Mouse (Mus musculus): ENCODE data around the gene Rbm42. TPM values are rescaled to one million over a fixed set of nuclear protein-coding genes. Genes with fewer than 3 reads are reported as not detected.
A peak's percentile ranks its signal among the peaks of the same experiment; 100 is the strongest.

Gene Rbm42
- total RNA-seq (2014; rRNA removed): 17.1 and 20.7 TPM in 2 replicates
- 35.8 and 36.7 TPM in 2 replicates for polyA plus RNA-seq (2012; rRNA removed)

GRCm38 (mm10) chr7:30649591-30650540 lies at the start of gene Rbm42:
Gene Rbm42 (minus strand): TSS chr7:30650317.
- Histone ChIP-seq H3K27me3 (ENCODE audit: control insufficient read depth, insufficient read depth, low read length) (no peaks in the 10 kb centered on the region), H3K79me2 (ENCODE audit: control insufficient read depth, insufficient read depth, low read length) (peaks cover 6% of the 10 kb centered on the region; the same call in 1 of the 2 replicates), H3K4me1 (ENCODE audit: control insufficient read depth, insufficient read depth, low read length) (peaks cover 7% of the 10 kb centered on the region; the same call in 1 of the 2 replicates), H3K27ac (replicated peaks; ENCODE audit: insufficient read depth, low read depth, low read length) (peak within 1 kb of the TSS; percentile 35; the same call in 1 of the 2 replicates), H3K9ac (ENCODE audit: low read depth, low read length) (peak within 1 kb of the TSS; percentile 88), H3K36me3 (ENCODE audit: control insufficient read depth, insufficient read depth, low read length) (peaks cover 28% of the 10 kb centered on the region), H3K4me3 (ENCODE audit: insufficient read depth, low read depth, low read length) (peak within 1 kb of the TSS; percentile 84)
- peak; percentile 96 for DNase-seq (ENCODE audit: extremely low read depth, low read depth, low spot score)
- no peak for TF ChIP-seq CTCF (IDR thresholded peaks at IDR 0.05; ENCODE audit: low read depth, low read length)
- TF ChIP-seq POLR2A (IDR thresholded peaks at IDR 0.05; ENCODE audit: extremely low read depth, insufficient read depth, low read length): 0 out of 2 replicates have a peak, but pooled peaks have one; percentile 33
- 1% methylated on average over 59 of the region's 59 CpGs for WGBS

GRCm38 (mm10) chr7:30698589-30698988 lies 48.5 kb upstream of the Rbm42 start, which contains the start of gene 2200002J24Rik:
Gene 2200002J24Rik (plus strand): TSS chr7:30698926.
- no peaks in the 10 kb centered on the region for H3K4me1 ChIP-seq (ENCODE audit: control insufficient read depth, insufficient read depth, low read length)
- no peak within 1 kb of the TSS for H3K27ac ChIP-seq (replicated peaks; ENCODE audit: insufficient read depth, low read depth, low read length)
- TF ChIP-seq POLR2A (IDR thresholded peaks at IDR 0.05; ENCODE audit: extremely low read depth, insufficient read depth, low read length) (no peak), CTCF (IDR thresholded peaks at IDR 0.05; ENCODE audit: low read depth, low read length) (no peak)
- H3K27me3 ChIP-seq (ENCODE audit: control insufficient read depth, insufficient read depth, low read length): no peaks in the 10 kb centered on the region
- no peak within 1 kb of the TSS for H3K9ac ChIP-seq (ENCODE audit: low read depth, low read length)
- H3K36me3 ChIP-seq (ENCODE audit: control insufficient read depth, insufficient read depth, low read length): no peaks in the 10 kb centered on the region
- no peaks in the 10 kb centered on the region for H3K79me2 ChIP-seq (ENCODE audit: control insufficient read depth, insufficient read depth, low read length)
- 74% methylated on average over 9 of the region's 9 CpGs for WGBS
- no peak within 1 kb of the TSS for H3K4me3 ChIP-seq (ENCODE audit: insufficient read depth, low read depth, low read length)
- no peak for DNase-seq (ENCODE audit: extremely low read depth, low read depth, low spot score)

DNA sequence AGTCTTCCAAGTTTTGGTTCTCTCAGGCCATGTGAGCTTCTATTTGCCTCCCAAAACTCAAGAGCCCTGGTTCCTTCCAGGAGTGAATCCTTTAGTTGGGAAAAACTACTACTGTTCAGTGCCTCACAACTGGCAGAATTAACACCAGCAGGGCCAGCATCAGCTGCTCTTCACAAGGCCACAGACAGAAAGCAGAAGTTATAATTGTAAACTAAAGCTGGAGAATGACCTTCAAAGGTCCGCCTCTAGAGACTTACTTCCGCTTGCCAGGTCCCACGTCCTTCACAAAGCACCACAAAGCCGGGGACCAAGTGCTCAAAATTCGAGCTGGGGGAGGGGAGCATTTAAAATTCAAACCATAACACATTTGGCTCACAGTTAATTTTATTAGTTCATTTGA lies 48.0 kb upstream of the Rbm42 start:
- DNase-seq (ENCODE audit: extremely low read depth, low read depth, low spot score): no peak
- H3K79me2 ChIP-seq (ENCODE audit: control insufficient read depth, insufficient read depth, low read length): no peaks in the 10 kb centered on the region
- no peaks in the 10 kb centered on the region for H3K36me3 ChIP-seq (ENCODE audit: control insufficient read depth, insufficient read depth, low read length)
- no peak overlapping the region for H3K9ac ChIP-seq (ENCODE audit: low read depth, low read length)
- H3K4me3 ChIP-seq (ENCODE audit: insufficient read depth, low read depth, low read length): no peak overlapping the region
- TF ChIP-seq CTCF (IDR thresholded peaks at IDR 0.05; ENCODE audit: low read depth, low read length) (no peak), POLR2A (IDR thresholded peaks at IDR 0.05; ENCODE audit: extremely low read depth, insufficient read depth, low read length) (no peak)
- 53% methylated on average over 5 of the region's 5 CpGs for WGBS
- no peak overlapping the region for H3K27ac ChIP-seq (replicated peaks; ENCODE audit: insufficient read depth, low read depth, low read length)
- no peaks in the 10 kb centered on the region for H3K4me1 ChIP-seq (ENCODE audit: control insufficient read depth, insufficient read depth, low read length)
- no peaks in the 10 kb centered on the region for H3K27me3 ChIP-seq (ENCODE audit: control insufficient read depth, insufficient read depth, low read length)

DNA sequence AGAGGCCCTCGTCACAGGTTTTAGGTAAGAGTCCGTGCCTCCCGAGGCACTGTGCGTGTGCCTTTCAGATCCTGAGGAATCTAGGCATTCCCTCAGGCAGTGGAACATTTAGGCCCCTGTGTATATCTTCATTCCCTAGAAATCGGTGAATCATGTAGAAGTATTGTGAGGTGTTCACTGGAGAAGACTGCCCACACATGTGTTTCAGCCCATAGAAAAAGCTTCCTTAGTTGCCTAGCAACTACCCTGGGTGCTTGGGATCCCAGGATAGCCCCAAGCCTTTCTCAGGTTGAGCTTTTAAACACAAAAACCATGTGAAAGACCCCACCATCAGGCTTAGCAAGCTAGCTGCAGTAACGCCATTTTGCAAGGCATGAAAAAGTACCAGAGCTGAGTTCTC lies 38.2 kb upstream of the Rbm42 start:
- Histone ChIP-seq H3K4me3 (ENCODE audit: insufficient read depth, low read depth, low read length) (no peak overlapping the region), H3K36me3 (ENCODE audit: control insufficient read depth, insufficient read depth, low read length) (no peaks in the 10 kb centered on the region), H3K27ac (replicated peaks; ENCODE audit: insufficient read depth, low read depth, low read length) (peak overlapping the region; percentile 19), H3K4me1 (ENCODE audit: control insufficient read depth, insufficient read depth, low read length) (peaks cover 15% of the 10 kb centered on the region), H3K79me2 (ENCODE audit: control insufficient read depth, insufficient read depth, low read length) (no peaks in the 10 kb centered on the region), H3K9ac (ENCODE audit: low read depth, low read length) (no peak overlapping the region), H3K27me3 (ENCODE audit: control insufficient read depth, insufficient read depth, low read length) (no peaks in the 10 kb centered on the region)
- TF ChIP-seq POLR2A (IDR thresholded peaks at IDR 0.05; ENCODE audit: extremely low read depth, insufficient read depth, low read length): no peak
- TF ChIP-seq CTCF (IDR thresholded peaks at IDR 0.05; ENCODE audit: low read depth, low read length): no peak
- 73% methylated on average over 6 of the region's 6 CpGs for WGBS
- peak; percentile 39 for DNase-seq (ENCODE audit: extremely low read depth, low read depth, low spot score)

DNA sequence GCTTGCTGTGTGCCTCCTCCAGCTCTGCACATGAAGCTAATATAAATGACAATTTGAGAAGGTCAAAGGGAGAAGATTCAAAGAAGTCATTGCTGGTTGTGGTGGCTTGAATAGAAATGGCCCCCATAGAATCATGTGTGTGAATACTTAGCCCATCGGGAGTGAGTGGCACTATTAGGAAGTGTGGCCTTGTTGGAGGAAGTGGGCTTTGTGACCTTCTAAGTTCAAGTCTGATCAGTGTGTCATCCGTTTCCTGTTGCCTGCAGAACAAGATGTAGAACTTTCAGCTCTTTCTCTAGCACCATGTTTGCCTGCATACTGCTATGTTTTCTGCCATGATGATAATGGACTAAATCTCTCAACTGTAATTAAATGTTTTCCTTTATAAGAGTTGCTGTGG lies 33.3 kb upstream of the Rbm42 start:
- Histone ChIP-seq H3K27ac (replicated peaks; ENCODE audit: insufficient read depth, low read depth, low read length) (no peak overlapping the region), H3K4me1 (ENCODE audit: control insufficient read depth, insufficient read depth, low read length) (peaks cover 14% of the 10 kb centered on the region), H3K4me3 (ENCODE audit: insufficient read depth, low read depth, low read length) (no peak overlapping the region), H3K27me3 (ENCODE audit: control insufficient read depth, insufficient read depth, low read length) (no peaks in the 10 kb centered on the region), H3K9ac (ENCODE audit: low read depth, low read length) (no peak overlapping the region), H3K36me3 (ENCODE audit: control insufficient read depth, insufficient read depth, low read length) (no peaks in the 10 kb centered on the region), H3K79me2 (ENCODE audit: control insufficient read depth, insufficient read depth, low read length) (no peaks in the 10 kb centered on the region)
- WGBS: 63% methylated on average over 2 of the region's 2 CpGs
- DNase-seq (ENCODE audit: extremely low read depth, low read depth, low spot score): no peak
- TF ChIP-seq CTCF (IDR thresholded peaks at IDR 0.05; ENCODE audit: low read depth, low read length) (no peak), POLR2A (IDR thresholded peaks at IDR 0.05; ENCODE audit: extremely low read depth, insufficient read depth, low read length) (no peak)
